Mouse (Mus musculus) forebrain, embryonic 10.5 days (tissue): ENCODE data around the gene Ano1. TPM values are rescaled to one million over a fixed set of nuclear protein-coding genes. Genes with fewer than 3 reads are reported as not detected.
A peak's percentile ranks its signal among the peaks of the same experiment; 100 is the strongest.

ENCODE experiments used
- DNase-seq: peaks from one replicate; pipeline ENCODE4 v3.0.0-alpha.2; 2017; ENCODE audit warnings: low spot score; ENCODE audit errors: extremely low spot score
- H3K27ac ChIP-seq: fragments of 300-500 bp; sonication (generic); 2 replicates; pipeline ENCODE4 v1.5.1; 2016; ENCODE audit warnings: mild to moderate bottlenecking
- H3K27me3 ChIP-seq: fragments of 300-500 bp; sonication (generic); 2 replicates; pipeline ENCODE4 v1.6.1; 2016; ENCODE audit warnings: mild to moderate bottlenecking; ENCODE audit not compliant: poor library complexity, severe bottlenecking
- H3K36me3 ChIP-seq: fragments of 300-500 bp; sonication (generic); replicated peaks from 2 replicates; pipeline ENCODE4 v1.6.1; 2016; ENCODE audit warnings: mild to moderate bottlenecking, moderate library complexity
- H3K4me1 ChIP-seq: fragments of 300-500 bp; sonication (generic); 2 replicates; pipeline ENCODE4 v1.6.1; 2016
- H3K4me3 ChIP-seq: fragments of 300-500 bp; sonication (generic); 2 replicates; pipeline ENCODE4 v1.5.1; 2016; ENCODE audit warnings: mild to moderate bottlenecking, moderate library complexity
- H3K9me3 ChIP-seq: fragments of 300-500 bp; sonication (generic); 2 replicates; pipeline ENCODE4 v1.6.1; 2016; ENCODE audit warnings: mild to moderate bottlenecking, moderate library complexity
- WGBS: fragments of 180-500 bp; shearing (Covaris S2); methylation state at CpG from one replicate; pipeline ENCODE4 v1.1.7; 2016; 5-methylcytosine and 5-hydroxymethylcytosine counted together
- polyA plus RNA-seq: library from polyadenylated mRNA; unstranded; fragments of >200 nt; fragmentation: Nextera tagmentation; extraction: Ambion mirVana; gene quantifications from 2 replicates; pipeline ENCODE4 v1.2.1, GENCODE M21; 2016

Ano1 gene
- polyA plus RNA-seq = 17.9 and 22.3 TPM in 2 replicates

GRCm38 (mm10) chr7:144751833-144752232 is at the start of gene Ano1:
Ano1 (minus strand) TSS chr7:144751974.
- peaks cover 20% of the 10 kb centered on the region for H3K27me3 ChIP-seq
- H3K36me3 ChIP-seq = no peaks in the 10 kb centered on the region
- peak within 1 kb of the TSS; percentile 62 for H3K27ac ChIP-seq
- H3K4me1 ChIP-seq = peaks cover 23% of the 10 kb centered on the region
- WGBS = 89% methylated on average over 9 of the region's 9 CpGs
- no peak within 1 kb of the TSS for H3K4me3 ChIP-seq
- no peaks in the 10 kb centered on the region for H3K9me3 ChIP-seq
- DNase-seq = no peak

DNA sequence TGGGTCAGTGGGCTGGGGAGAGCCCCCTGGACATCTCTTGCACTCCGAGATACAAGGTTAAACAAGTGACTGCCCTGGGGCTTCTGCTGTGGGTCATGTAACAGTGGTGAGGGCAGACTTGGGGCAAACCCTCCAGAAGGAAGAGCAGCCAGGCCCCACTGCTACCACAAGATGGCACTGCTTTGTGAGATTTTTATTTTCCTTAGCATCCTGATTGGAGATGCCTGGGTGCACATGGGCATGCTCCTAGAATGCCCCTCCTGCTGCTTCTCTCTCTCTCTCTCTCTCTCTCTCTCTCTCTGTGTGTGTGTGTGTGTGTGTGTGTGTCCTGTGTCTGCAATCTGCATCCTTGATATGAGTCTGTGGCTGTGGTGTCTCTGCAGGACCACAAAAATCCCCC is 46.7 kb upstream of the Ano1 start:
- Histone ChIP-seq H3K27ac (peak overlapping the region; percentile 5; the same call in 1 of the 2 replicates), H3K4me3 (no peak overlapping the region), H3K4me1 (peaks cover 29% of the 10 kb centered on the region), H3K27me3 (peaks cover 93% of the 10 kb centered on the region), H3K36me3 (no peaks in the 10 kb centered on the region), H3K9me3 (no peaks in the 10 kb centered on the region)
- DNase-seq = peak; percentile 37
- WGBS = 40% methylated on average over 1 of the region's 1 CpGs

- Histone ChIP-seq H3K27me3 (peaks cover 81% of the 10 kb centered on the region), H3K27ac (peak overlapping the region; percentile 17), H3K4me1 (peaks cover 29% of the 10 kb centered on the region), H3K36me3 (no peaks in the 10 kb centered on the region), H3K9me3 (no peaks in the 10 kb centered on the region), H3K4me3 (no peak overlapping the region)
- 74% methylated on average over 17 of the region's 17 CpGs for WGBS
- DNase-seq = no peak
Observed at GRCm38 (mm10) chr7:144796986-144797735, 45.4 kb upstream of the Ano1 start.

DNA sequence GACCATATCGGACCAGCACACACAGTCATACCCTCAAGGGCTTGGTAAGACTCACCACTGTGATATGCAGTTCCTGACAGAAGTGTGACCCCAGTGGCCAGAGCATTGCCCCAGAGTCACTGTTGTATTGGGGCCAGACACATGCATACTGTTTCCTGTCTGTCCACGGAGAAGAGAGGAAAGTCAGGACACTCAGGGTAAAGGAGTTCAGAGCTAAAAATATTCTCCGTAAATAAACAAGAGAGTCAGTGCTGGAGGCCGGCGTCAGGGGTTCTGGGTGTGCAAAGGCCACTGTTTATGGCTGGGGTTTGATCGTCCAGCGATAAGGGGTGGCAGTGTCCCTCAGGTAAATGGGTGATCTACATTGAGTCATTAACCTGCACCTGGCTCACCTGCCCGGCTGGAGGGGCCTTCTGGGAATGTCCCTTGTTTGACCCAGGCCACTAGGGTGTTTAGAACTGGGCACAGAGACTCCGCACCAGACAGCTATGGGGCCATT is 44.3 kb upstream of the Ano1 start:
- DNase-seq = no peak
- no peak overlapping the region for H3K27ac ChIP-seq
- peaks cover 28% of the 10 kb centered on the region for H3K4me1 ChIP-seq
- peaks cover 69% of the 10 kb centered on the region for H3K27me3 ChIP-seq
- 86% methylated on average over 9 of the region's 9 CpGs for WGBS
- H3K36me3 ChIP-seq = no peaks in the 10 kb centered on the region
- H3K4me3 ChIP-seq = no peak overlapping the region
- no peaks in the 10 kb centered on the region for H3K9me3 ChIP-seq

- no peaks in the 10 kb centered on the region for H3K36me3 ChIP-seq
- peaks cover 27% of the 10 kb centered on the region for H3K4me1 ChIP-seq
- no peak overlapping the region for H3K27ac ChIP-seq
- H3K27me3 ChIP-seq = peaks cover 56% of the 10 kb centered on the region
- H3K4me3 ChIP-seq = no peak overlapping the region
- H3K9me3 ChIP-seq = no peaks in the 10 kb centered on the region
- no peak for DNase-seq
- WGBS = 90% methylated on average over 10 of the region's 10 CpGs
Observed at GRCm38 (mm10) chr7:144793296-144793695, 41.5 kb upstream of the Ano1 start.

- no peaks in the 10 kb centered on the region for H3K9me3 ChIP-seq
- no peak overlapping the region for H3K4me3 ChIP-seq
- peaks cover 9% of the 10 kb centered on the region; the same call in 1 of the 2 replicates for H3K4me1 ChIP-seq
- H3K27me3 ChIP-seq = peaks cover 53% of the 10 kb centered on the region
- H3K36me3 ChIP-seq = no peaks in the 10 kb centered on the region
- no peak for DNase-seq
- H3K27ac ChIP-seq = no peak overlapping the region
- WGBS = 86% methylated on average over 7 of the region's 7 CpGs
Observed at GRCm38 (mm10) chr7:144791426-144791825, 39.7 kb upstream of the Ano1 start.

DNA sequence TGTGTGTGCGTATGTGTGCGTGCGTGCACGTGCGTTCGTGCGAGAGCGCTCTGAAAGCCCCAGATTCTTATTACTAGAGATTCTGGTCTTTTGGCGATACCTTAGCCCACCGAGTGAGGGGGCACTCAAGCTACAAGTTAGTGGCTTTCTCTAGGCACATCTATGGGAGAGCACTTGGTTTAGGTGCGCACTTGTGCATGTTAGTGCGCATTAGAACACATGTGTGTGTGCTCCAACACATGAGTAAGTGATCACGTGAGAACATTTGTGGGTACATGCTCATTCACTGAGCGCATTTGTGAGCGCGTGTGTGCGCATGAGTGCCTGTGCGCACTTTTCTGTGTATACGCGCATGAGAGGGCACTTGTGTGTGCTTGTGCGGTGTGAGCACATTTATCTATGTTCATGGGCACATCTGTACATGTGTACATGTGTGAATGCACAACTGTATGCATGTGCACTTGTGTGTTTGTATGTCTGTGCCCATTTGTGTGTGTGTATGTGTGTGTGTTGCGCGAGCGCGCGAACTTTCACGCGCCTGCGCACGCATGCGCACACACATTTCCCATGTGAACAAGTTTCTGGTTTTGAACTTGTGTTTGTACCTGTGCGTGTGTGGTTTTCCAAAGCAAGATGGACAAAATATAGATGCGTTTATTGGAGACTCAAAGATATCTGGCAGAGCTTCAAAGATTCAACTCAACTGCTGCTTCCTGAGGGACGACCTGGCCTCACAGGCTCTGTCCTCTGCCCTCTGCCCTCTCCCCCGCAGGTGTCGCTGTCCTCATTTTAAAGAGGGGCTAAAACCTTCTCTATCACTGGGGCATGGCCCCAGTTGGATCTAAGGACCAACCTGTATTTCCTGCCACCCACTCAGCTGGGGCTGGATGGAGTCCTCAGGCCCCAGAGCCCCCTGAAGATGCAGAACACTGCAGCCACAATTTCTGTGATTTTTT is 38.1 kb upstream of the Ano1 start:
- H3K4me1 ChIP-seq = peaks cover 9% of the 10 kb centered on the region; the same call in 1 of the 2 replicates
- peak overlapping the region; percentile 77 for H3K27ac ChIP-seq

DNA sequence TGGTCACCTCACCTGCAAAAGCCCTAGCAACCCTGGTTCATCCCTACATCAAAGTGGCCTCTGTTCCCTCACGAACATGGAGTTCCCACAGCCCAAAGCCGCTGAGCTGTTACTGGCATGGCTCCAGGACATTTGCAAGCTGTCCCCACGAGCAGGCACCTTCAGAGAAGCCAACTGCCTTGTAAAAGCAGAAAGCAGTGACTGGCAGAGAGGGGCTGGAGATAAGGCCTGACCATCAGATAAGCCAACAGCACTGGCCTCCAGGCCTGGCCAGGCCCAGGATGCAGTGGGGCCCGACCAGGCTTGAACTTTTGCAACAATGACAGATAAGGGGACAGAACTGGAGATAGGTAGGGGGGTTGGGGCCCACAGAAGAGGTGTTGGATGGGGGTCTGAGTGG is 36.9 kb upstream of the Ano1 start:
- Histone ChIP-seq H3K27ac (peak overlapping the region; percentile 77), H3K4me3 (no peak overlapping the region), H3K4me1 (peaks cover 12% of the 10 kb centered on the region; the same call in 1 of the 2 replicates), H3K27me3 (peaks cover 54% of the 10 kb centered on the region), H3K9me3 (no peaks in the 10 kb centered on the region), H3K36me3 (no peaks in the 10 kb centered on the region)
- 76% methylated on average over 4 of the region's 4 CpGs for WGBS
- DNase-seq = no peak

More for the DNA sequence above, 38.1 kb upstream of the Ano1 start:
- peak; percentile 37 for DNase-seq
- H3K27me3 ChIP-seq = peaks cover 53% of the 10 kb centered on the region
- H3K36me3 ChIP-seq = no peaks in the 10 kb centered on the region
- peak overlapping the region; percentile 45 for H3K4me3 ChIP-seq
- 43% methylated on average over 36 of the region's 36 CpGs for WGBS
- H3K9me3 ChIP-seq = no peaks in the 10 kb centered on the region

GRCm38 (mm10) chr7:144787501-144787900 is 35.7 kb upstream of the Ano1 start:
- WGBS = 87% methylated on average over 5 of the region's 5 CpGs
- Histone ChIP-seq H3K36me3 (no peaks in the 10 kb centered on the region), H3K9me3 (no peaks in the 10 kb centered on the region), H3K27me3 (peaks cover 65% of the 10 kb centered on the region), H3K4me1 (peaks cover 12% of the 10 kb centered on the region; the same call in 1 of the 2 replicates), H3K27ac (peak overlapping the region; percentile 77; the same call in 1 of the 2 replicates), H3K4me3 (no peak overlapping the region)
- DNase-seq = no peak

- peaks cover 14% of the 10 kb centered on the region for H3K4me1 ChIP-seq
- H3K4me3 ChIP-seq = no peak overlapping the region
- no peaks in the 10 kb centered on the region for H3K36me3 ChIP-seq
- peak overlapping the region; percentile 77 for H3K27ac ChIP-seq
- H3K27me3 ChIP-seq = peaks cover 73% of the 10 kb centered on the region
- peak; percentile 23 for DNase-seq
- WGBS = 74% methylated on average over 3 of the region's 3 CpGs
- H3K9me3 ChIP-seq = no peaks in the 10 kb centered on the region
Observed at GRCm38 (mm10) chr7:144786571-144786970, 34.8 kb upstream of the Ano1 start.

DNA sequence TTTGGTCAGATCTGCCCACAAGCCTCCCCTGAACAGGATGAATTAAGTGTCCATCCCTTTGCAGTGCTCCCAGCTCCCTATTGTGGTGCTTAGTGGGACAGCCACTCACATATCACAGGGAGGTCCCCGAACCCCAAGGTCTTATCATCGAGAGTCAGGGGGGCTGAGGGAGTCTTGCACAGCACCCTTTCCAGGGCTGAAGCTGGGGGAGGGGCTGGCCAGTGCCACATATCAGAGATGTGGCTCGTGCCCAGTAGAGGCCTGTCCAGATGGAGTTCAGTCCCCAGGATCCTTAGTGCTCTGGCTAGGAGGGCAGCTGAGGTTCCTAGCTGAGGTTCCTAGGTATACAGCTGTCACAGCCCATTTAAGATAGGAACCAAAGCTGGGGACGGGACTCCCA is 32.4 kb upstream of the Ano1 start:
- peaks cover 91% of the 10 kb centered on the region for H3K27me3 ChIP-seq
- 82% methylated on average over 4 of the region's 4 CpGs for WGBS

DNA sequence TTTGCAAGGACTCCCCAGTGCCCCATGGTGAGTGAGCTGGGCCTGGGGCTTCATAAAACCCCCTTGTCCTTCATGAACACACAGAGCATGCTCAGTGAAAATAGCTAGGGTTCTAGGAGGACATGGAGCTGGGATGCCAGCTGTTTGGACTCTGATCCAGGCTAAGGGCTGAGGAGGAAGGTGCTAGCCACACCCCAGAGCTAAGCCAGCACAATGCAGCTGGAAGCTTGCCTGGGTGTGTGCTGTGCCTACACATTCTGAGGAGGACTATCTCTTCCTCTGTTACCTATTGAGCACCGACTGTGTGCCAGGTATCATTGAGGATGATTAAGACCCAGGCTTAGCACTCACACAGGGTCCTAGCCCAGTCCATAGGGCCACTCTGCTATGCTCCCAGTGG is 30.6 kb upstream of the Ano1 start:
- no peak for DNase-seq
- WGBS = 96% methylated on average over 1 of the region's 1 CpGs
- Histone ChIP-seq H3K9me3 (no peaks in the 10 kb centered on the region), H3K27me3 (peaks cover 91% of the 10 kb centered on the region), H3K4me3 (no peak overlapping the region), H3K4me1 (peaks cover 11% of the 10 kb centered on the region), H3K36me3 (no peaks in the 10 kb centered on the region), H3K27ac (peak overlapping the region; percentile 26)

More for the DNA sequence above, 32.4 kb upstream of the Ano1 start:
- peak overlapping the region; percentile 66 for H3K27ac ChIP-seq
- peaks cover 12% of the 10 kb centered on the region for H3K4me1 ChIP-seq
- no peak overlapping the region for H3K4me3 ChIP-seq
- H3K9me3 ChIP-seq = no peaks in the 10 kb centered on the region
- DNase-seq = no peak
- no peaks in the 10 kb centered on the region for H3K36me3 ChIP-seq
